Mouse (Mus musculus): ENCODE data around the gene Col25a1. TPM values are rescaled to one million over a fixed set of nuclear protein-coding genes. Genes with fewer than 3 reads are reported as not detected.

Col25a1 gene
- polyA plus RNA-seq, 2 experiments: 0.94 to 1.1 TPM

DNA sequence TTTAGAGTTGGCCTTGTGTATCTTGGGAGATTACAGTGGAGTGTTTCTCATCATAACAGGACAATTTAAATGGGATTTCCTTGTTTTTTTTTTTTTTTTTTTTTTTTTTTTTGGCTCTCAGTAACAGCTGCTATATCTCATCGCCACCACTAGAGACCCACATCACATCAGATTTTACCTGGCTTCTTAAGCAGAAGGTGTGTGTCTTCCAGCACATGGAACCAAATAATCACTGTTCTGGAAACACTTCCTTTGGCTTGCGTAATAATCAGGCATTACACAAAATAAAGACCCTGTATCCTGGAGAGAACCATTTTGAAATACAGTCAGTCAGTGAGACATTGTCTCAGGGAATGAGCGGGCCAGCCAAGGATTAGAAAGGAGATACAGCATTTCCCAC lies 53.8 kb downstream of the Col25a1 start:
- H3K27ac ChIP-seq: no peak overlapping the region
- no peaks in the 10 kb centered on the region for H3K36me3 ChIP-seq (replicated peaks; ENCODE audit: control insufficient read depth, insufficient read depth, low read depth)
- no peaks in the 10 kb centered on the region for H3K9me3 ChIP-seq (ENCODE audit: control insufficient read depth, low read length)
- H3K4me2 ChIP-seq (ENCODE audit: low read depth): no peak overlapping the region
- no peak overlapping the region for H3K4me3 ChIP-seq (ENCODE audit: insufficient read depth in 1 of 2, low read depth in 2 of 2, low read length in 2 of 2)
- no peaks in the 10 kb centered on the region for H3K4me1 ChIP-seq (replicated peaks; ENCODE audit: control insufficient read depth in 2 of 2, insufficient read depth in 2 of 2, low read length in 1 of 2)
- ATAC-seq (ENCODE audit: insufficient read depth) (no peak), DNase-seq (ENCODE audit: low read depth in 3 of 3, low spot score in 3 of 3) (no peak)
- WGBS (ENCODE audit: insufficient replicate concordance): 48% methylated on average over 3 of the region's 3 CpGs
- peaks cover 11% of the 10 kb centered on the region for H3K27me3 ChIP-seq (ENCODE audit: control insufficient read depth, insufficient read depth, low read length)
- TF ChIP-seq EP300 (IDR thresholded peaks at IDR 0.05; ENCODE audit: low read depth) (no peak), CTCF (IDR thresholded peaks at IDR 0.05; ENCODE audit: low read depth) (no peak; the same call in 1 of the 2 replicates)
- H3K9ac ChIP-seq (replicated peaks): no peak overlapping the region

DNA sequence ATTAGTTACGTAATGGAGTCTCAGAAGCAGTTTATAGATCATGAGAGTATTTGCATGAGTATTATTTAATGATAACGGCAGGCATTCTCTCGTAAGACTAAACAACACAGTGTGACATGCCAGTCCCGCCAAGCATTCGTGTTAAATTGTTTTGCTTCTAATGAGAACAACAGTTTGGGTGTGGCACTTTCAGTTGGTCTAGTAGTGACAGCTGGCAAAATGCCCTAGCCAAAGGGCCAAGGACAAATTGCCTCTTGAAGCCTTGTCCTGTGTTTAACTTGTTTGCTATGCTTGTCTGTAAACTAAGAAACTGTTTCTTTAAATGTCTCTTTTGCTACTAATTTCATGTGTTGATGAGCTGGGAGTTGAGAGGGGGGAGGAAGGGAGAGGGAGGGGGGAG lies 56.3 kb downstream of the Col25a1 start:
- Histone ChIP-seq H3K36me3 (replicated peaks; ENCODE audit: control insufficient read depth, insufficient read depth, low read depth) (no peaks in the 10 kb centered on the region), H3K4me1 (replicated peaks; ENCODE audit: control insufficient read depth in 2 of 2, insufficient read depth in 2 of 2, low read length in 1 of 2) (no peaks in the 10 kb centered on the region), H3K9me3 (ENCODE audit: control insufficient read depth, low read length) (no peaks in the 10 kb centered on the region), H3K4me2 (ENCODE audit: low read depth) (no peak overlapping the region), H3K4me3 (ENCODE audit: insufficient read depth in 1 of 2, low read depth in 2 of 2, low read length in 2 of 2) (no peak overlapping the region), H3K27me3 (ENCODE audit: control insufficient read depth, insufficient read depth, low read length) (no peaks in the 10 kb centered on the region), H3K9ac (replicated peaks) (no peak overlapping the region), H3K27ac (no peak overlapping the region)
- no peak for DNase-seq (ENCODE audit: low read depth in 3 of 3, low spot score in 3 of 3)
- TF ChIP-seq CTCF (IDR thresholded peaks at IDR 0.05; ENCODE audit: low read depth) (no peak), EP300 (IDR thresholded peaks at IDR 0.05; ENCODE audit: low read depth) (no peak)
- 71% methylated on average over 5 of the region's 5 CpGs for WGBS (ENCODE audit: insufficient replicate concordance)
- no peak for ATAC-seq (ENCODE audit: insufficient read depth)

DNA sequence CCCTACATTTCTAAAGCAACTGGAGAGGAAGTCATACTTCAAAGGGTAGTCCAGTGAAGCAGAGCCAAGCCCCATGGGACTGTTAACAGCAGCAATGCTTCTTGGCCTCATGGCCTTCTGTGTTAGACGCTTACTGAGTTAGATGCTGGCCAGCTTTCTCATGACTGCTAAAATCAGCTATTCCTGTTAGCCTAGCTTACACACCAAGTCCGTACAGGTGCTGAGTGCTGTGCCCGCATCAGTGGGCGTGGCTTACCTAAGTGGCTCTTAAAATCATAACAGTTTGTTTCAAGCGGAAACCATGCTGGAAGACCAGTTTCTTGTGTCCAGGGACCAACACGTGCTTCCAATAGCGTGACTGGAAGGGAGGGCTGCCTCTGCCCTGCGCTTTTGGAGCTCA lies 62.1 kb downstream of the Col25a1 start:
- H3K9me3 ChIP-seq (ENCODE audit: control insufficient read depth, low read length): no peaks in the 10 kb centered on the region
- 68% methylated on average over 8 of the region's 8 CpGs for WGBS (ENCODE audit: insufficient replicate concordance)
- no peak overlapping the region for H3K27ac ChIP-seq
- H3K9ac ChIP-seq (replicated peaks): no peak overlapping the region
- H3K36me3 ChIP-seq (replicated peaks; ENCODE audit: control insufficient read depth, insufficient read depth, low read depth): no peaks in the 10 kb centered on the region
- no peak overlapping the region for H3K4me2 ChIP-seq (ENCODE audit: low read depth)
- no peaks in the 10 kb centered on the region for H3K4me1 ChIP-seq (replicated peaks; ENCODE audit: control insufficient read depth in 2 of 2, insufficient read depth in 2 of 2, low read length in 1 of 2)
- H3K4me3 ChIP-seq (ENCODE audit: insufficient read depth in 1 of 2, low read depth in 2 of 2, low read length in 2 of 2): no peak overlapping the region
- no peak for TF ChIP-seq EP300 (IDR thresholded peaks at IDR 0.05; ENCODE audit: low read depth)
- no peak for TF ChIP-seq CTCF (IDR thresholded peaks at IDR 0.05; ENCODE audit: low read depth)
- no peaks in the 10 kb centered on the region for H3K27me3 ChIP-seq (ENCODE audit: control insufficient read depth, insufficient read depth, low read length)
- ATAC-seq (ENCODE audit: insufficient read depth) (no peak), DNase-seq (ENCODE audit: low read depth in 3 of 3, low spot score in 3 of 3) (no peak)

- no peaks in the 10 kb centered on the region for H3K36me3 ChIP-seq (replicated peaks; ENCODE audit: control insufficient read depth, insufficient read depth, low read depth)
- DNase-seq (ENCODE audit: low read depth in 3 of 3, low spot score in 3 of 3) (no peak), ATAC-seq (ENCODE audit: insufficient read depth) (no peak)
- TF ChIP-seq EP300 (IDR thresholded peaks at IDR 0.05; ENCODE audit: low read depth) (no peak), CTCF (IDR thresholded peaks at IDR 0.05; ENCODE audit: low read depth) (no peak)
- WGBS (ENCODE audit: insufficient replicate concordance): 66% methylated on average over 11 of the region's 11 CpGs
- H3K9me3 ChIP-seq (ENCODE audit: control insufficient read depth, low read length): no peaks in the 10 kb centered on the region
- no peak overlapping the region for H3K4me2 ChIP-seq (ENCODE audit: low read depth)
- H3K4me3 ChIP-seq (ENCODE audit: insufficient read depth in 1 of 2, low read depth in 2 of 2, low read length in 2 of 2): no peak overlapping the region
- H3K27ac ChIP-seq: no peak overlapping the region
- H3K4me1 ChIP-seq (replicated peaks; ENCODE audit: control insufficient read depth in 2 of 2, insufficient read depth in 2 of 2, low read length in 1 of 2): no peaks in the 10 kb centered on the region
- H3K9ac ChIP-seq (replicated peaks): no peak overlapping the region
- no peaks in the 10 kb centered on the region for H3K27me3 ChIP-seq (ENCODE audit: control insufficient read depth, insufficient read depth, low read length)
These were observed 83.3 kb downstream of the Col25a1 start for GRCm38 (mm10) chr3:130214631-130215030.

GRCm38 (mm10) chr3:130216141-130216540 lies 84.8 kb downstream of the Col25a1 start:
- Histone ChIP-seq H3K27me3 (ENCODE audit: control insufficient read depth, insufficient read depth, low read length) (no peaks in the 10 kb centered on the region), H3K9ac (replicated peaks) (no peak overlapping the region), H3K4me3 (ENCODE audit: insufficient read depth in 1 of 2, low read depth in 2 of 2, low read length in 2 of 2) (no peak overlapping the region), H3K9me3 (ENCODE audit: control insufficient read depth, low read length) (no peaks in the 10 kb centered on the region), H3K36me3 (replicated peaks; ENCODE audit: control insufficient read depth, insufficient read depth, low read depth) (no peaks in the 10 kb centered on the region), H3K4me1 (replicated peaks; ENCODE audit: control insufficient read depth in 2 of 2, insufficient read depth in 2 of 2, low read length in 1 of 2) (no peaks in the 10 kb centered on the region), H3K4me2 (ENCODE audit: low read depth) (no peak overlapping the region), H3K27ac (no peak overlapping the region)
- TF ChIP-seq CTCF (IDR thresholded peaks at IDR 0.05; ENCODE audit: low read depth): no peak
- no peak for TF ChIP-seq EP300 (IDR thresholded peaks at IDR 0.05; ENCODE audit: low read depth)
- DNase-seq (ENCODE audit: low read depth in 3 of 3, low spot score in 3 of 3) (no peak), ATAC-seq (ENCODE audit: insufficient read depth) (no peak)

Data from liver, embryonic 14.5 days (tissue).